Mouse (Mus musculus) frontal cortex, postnatal 14 days (tissue): ENCODE results near the gene Ptbp3.
"Not testable (repeated sequence)": the region's sequence is repeated elsewhere in the genome, so short reads cannot be mapped to it uniquely, and the experiment has no call there.

Experiments
- DNase-seq, 2 experiments: peaks; one replicate each; pipeline ENCODE4 v3.0.0; 2022; ENCODE audit warnings: low spot score in 2 of 2

The Ptbp3 gene

DNA sequence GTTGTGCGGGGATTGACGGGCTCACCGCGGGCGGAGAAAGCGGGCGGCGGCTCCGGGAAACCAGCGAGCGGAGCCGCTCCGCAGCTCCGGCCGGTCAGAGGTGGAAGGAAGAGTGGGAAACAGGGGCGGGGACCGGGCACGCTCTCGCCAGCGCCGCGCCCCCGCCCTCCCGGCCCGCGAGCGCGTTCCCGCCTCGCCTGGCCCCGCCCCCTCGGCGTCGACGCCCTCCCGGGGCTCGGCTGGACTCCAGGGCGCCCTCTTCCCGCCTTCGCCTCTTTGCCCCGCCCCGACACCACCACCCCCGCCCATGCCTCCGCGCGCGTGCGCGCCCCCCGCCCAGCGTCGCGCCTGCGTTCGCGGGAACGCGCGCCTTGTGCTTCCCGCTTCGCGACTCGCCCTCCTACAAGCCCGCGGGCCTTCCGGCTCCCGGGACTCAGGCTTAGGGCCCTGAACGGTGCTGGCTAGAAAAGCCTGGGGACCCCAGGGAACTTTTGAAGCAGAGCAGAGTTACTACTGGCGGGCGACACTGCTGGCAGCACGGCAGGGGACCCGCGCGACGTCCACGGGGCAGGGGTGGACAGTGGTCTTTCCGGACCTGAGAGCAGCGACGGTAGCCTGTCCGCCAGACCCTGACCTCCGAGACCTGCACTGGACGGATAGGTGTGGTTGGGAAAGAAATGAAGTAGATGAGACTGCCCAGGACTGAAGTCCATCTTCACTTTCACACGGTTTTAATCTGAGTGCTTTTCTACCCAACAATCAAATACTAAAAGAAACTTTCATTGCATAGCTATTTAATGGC, at the start of gene Ptbp3:
Gene Ptbp3, minus strand, starts transcription at position 190 of the 802 bp plus-strand sequence.
- DNase-seq, result peak; percentile 71 to 77

DNA sequence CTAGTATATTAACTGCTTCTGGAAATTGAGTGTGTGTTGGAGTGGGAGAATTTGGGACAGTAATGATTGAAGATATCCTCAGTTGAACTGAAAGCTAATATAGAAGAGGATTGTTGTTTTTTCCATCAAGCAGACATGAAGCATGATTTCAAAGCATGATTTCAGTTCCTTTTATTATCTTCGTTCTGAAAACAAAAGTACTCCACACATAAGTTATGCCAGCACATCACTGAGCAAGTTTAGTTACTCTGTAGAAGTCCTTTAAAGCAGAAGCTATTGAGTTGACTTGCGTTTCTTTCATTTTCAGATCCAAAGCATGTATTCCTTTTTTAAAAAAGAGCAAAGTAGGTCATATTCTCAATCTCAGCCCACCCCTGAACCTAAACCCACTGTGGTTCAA, 47.4 kb upstream of the Ptbp3 start:
- no peak for DNase-seq

DNA sequence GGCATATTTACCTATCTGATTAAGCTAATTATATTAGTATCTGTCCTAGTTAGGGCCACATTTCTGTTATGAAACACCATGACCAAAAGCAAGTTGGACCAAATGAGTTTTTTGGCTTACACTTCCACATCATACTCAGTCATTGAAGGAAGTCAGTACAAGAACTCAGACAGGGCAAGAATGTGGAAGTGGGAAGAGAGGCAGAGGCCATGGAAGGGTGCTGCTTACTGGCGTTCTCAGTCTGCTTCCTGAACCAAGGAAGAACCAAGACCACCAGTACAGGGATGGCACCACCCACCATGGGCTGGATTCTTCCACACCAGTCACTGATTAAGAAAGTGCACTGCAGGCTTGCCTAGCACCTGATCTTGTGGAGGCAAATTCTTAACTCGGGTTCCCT, 45.5 kb upstream of the Ptbp3 start:
- DNase-seq, result no peak

GRCm38 (mm10) chr4:59587872-59588226, 38.7 kb upstream of the Ptbp3 start:
- no peak for DNase-seq

DNA sequence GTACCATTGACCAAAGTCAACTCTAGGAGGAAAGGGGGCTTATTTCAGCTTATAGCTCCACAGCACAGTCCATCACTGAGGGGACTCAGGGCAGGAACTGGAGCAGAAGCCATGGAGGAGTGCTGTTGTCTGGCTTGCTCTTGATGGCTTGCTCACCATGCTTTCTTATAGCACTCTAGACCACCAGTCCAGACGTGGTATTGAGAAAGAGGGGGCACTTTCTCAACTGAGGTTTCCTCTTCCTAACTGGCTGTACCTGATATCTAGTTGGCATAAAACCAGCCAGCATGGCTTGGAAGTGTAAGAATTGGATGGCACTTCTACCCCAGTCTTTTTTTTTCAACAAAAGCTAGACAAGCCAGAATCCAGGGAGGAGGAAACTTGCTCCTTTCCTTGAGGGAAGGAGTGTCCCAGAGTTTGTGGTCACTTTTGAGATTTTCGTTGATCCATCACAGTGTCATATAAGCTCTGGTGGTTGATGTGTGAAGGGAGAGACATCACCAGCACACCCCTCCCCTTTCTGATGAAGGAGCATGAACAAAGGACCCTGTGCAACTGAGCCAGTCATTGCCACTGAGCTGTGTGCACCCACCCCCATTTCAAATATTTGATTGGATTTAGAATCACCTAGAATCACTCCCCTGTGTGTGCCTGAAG, 38.2 kb upstream of the Ptbp3 start:
- DNase-seq, result no peak

GRCm38 (mm10) chr4:59585097-59585496, 35.9 kb upstream of the Ptbp3 start:
- DNase-seq, result no peak

DNA sequence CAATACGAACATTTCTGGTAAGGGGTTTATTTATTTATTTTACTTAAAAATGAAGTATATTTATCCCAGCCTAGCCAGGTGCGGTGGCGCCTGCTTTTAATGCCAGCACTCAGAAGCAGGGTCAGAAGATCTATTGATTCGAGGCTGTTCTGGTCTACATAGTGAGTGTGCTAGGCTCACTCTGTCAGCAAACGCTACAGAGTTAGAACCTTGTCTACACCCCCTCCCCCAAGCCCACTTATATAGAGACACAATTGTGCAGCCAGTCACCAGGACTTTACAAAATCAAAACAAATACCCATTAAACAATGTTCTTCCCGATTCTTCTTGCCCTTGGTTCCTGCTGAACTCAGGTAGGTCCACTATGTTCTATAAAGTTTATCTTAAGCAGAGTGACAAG, 33.0 kb upstream of the Ptbp3 start:
- no peak for DNase-seq

DNA sequence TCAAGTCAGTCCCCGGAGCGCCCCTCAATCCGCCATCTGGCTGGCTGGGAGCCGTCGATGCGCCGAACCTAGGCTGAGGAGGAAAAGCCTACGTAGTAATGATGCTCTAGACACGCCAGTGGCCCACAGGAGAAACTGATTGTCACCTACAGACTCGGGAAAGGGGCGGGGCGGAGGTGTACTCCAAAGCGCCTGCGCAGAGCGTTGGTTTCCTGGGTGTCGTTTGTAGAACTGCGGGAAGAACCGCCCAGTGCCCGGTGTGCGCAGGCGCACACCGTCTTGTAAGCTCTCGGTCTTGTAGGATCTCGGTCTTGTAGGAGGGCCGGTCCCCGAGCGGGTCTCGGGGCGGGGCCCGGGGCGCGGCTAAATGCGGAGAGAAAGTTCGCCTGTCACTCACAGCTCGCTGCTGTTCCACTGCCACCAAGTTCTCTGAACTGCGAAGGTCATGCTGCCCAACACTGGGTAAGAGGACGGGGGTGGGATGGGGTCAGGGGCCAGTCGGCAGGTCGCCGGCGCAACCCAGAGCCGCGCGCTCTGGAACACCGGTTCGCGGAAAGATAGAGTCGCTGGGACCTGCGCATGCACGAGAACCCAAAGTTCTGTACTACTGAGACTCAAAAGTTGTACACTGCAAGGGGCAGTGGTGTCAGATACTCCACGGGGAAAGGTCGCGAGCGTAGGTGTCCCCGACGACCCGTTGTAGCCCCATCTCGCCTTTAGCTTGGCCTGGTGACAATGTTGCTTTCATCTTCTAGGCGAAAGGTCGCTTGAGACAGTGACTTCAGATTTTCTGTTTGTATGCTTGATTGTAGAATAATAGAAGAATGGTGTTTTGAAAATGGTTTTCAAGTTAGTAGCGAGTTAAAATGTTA, 32.4 kb upstream of the Ptbp3 start, which contains the start of gene Hsdl2:
Gene Hsdl2, plus strand, starts transcription at position 250 of the 872 bp plus-strand sequence.
- DNase-seq, result peak; percentile 97 to 98

DNA sequence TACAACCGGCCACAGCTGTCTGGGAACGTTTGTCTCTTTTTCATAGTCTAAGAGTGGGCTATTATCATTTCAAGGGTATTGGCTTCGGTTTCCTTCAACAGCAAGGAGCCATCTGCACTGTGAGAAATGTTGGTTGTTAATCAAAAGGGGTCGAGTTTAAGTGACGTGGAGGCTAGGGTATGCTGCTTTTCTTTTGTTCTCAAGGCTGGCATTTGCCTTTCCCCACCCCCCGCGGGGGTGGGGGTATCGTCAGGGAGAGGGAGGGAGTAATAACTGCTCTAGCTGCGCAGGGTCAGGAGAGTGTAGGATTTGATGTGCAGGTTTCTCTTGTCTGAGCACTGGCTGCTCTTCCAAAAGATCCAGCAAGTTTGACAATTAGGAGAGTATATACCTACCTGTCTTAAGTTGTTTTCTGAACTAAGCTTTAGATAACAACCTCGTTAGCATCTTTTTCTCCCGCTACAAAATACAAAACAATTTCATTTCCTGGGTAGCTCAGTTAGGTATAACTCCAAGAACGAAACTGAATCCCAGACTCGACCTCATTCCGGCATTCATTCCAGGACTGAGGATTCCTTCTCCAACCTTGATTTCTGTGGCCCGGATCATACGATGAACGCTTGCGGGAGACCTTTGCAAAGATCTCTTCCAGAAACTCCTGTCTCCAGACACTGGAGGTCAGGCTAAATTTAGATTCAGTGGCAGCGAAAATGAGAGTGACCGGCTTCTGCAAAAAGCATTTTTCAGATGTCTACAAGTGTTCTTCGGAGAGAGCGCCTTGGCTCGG, 31.5 kb upstream of the Ptbp3 start:
- peak in 1 of 2 experiments; percentile 7 for DNase-seq

- DNase-seq, result no peak
These were observed 26.2 kb upstream of the Ptbp3 start for GRCm38 (mm10) chr4:59575184-59575958.

DNA sequence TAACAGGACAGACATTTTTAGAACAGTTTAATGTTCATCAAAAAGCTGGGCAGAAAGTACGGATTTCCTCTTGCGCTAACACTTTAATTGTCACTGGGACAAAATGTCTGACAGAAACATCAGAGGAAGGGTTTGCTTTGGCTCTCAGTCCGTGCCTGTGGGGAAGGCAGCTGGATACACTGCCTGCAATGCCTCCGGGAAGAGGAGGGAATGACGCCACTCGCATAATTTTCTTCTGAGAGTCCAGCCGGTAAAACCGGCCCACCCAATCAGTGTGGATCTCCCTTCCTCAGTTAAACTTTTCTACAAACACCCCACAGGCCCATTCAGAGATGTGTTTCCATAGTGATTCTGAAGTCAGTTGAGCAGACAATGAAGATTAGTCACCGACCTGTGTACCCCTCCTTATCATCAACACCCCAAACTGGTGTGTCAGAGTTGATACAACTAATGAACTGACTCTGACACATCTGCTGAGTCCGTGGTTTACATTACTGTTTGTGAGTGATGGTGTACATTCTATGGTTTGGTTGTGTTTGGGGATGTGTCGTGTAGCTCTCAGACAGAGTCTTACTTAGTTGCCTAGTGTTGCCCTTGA, 23.5 kb upstream of the Ptbp3 start:
- no peak for DNase-seq

DNA sequence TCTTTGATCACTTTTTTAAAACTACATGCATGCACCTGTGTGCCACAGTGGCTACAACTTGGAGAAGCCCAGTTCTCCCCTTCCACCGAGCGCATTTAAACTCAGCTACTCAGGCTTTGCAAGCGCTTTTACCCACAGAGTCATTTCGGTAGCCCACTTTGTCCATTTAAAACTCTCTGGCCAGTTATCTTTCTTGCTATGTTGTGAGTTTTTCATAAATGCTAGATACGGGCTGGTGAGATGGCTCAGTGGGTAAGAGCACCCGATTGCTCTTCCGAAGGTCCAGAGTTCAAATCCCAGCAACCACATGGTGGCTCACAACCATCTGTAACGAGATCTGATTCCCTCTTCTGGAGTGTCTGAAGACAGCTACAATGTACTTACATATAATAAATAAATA, 21.4 kb upstream of the Ptbp3 start:
- DNase-seq, result not testable (repeated sequence)

DNA sequence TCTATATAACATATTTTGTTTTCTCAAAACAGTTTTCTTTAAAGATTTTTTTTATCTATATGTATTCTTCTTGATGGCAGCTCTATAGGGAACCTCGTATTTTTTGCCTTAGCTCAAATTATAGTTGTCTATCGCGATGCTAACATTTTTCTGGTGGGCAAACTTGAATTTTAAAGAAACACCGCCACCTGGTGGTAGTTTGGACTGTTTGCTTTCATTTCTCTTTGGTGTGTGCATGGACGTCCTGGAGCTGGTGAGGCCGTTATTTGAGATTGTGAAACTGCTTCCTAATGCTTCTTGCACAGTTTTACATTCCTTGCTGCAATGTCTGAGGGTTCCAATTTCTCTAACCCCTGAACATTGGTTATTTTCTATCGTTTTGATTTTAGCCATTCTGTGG, 20.4 kb upstream of the Ptbp3 start:
- DNase-seq, result peak in 1 of 2 experiments; percentile 67

GRCm38 (mm10) chr4:59567576-59568260, 18.6 kb upstream of the Ptbp3 start:
- DNase-seq, result no peak

DNA sequence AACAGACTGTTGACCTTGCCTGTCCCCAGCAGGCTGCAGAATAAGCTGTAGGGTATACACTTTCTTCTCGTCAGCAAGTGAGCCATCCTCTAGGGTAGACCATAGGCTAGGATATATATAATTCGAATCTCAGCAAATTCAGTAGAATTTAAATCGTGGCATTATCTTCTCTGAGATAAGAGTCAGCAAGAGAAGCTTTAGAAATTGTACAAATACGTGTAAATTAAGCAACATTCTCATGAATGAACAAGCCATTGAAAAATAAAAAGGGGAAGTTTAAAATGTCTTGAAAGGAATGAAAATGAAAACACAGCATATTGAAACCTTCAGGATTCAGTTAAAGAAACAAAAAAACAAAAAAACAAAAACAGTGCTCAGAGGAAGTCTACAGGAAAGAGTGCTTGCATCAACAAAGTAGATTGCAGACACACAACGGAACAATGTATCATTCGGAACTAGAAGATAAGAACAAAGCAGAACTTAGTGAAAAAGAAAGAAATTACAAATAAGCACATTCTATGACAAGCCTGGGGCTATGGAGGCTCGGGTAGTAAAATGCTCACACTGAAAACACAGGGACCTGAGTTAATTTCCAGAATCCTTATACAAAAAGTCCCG, 16.5 kb upstream of the Ptbp3 start:
- DNase-seq, result no peak

- DNase-seq, result no peak
These were observed 15.0 kb upstream of the Ptbp3 start for GRCm38 (mm10) chr4:59564128-59564527.

GRCm38 (mm10) chr4:59560141-59560540, 11.0 kb upstream of the Ptbp3 start:
- DNase-seq, result no peak

DNA sequence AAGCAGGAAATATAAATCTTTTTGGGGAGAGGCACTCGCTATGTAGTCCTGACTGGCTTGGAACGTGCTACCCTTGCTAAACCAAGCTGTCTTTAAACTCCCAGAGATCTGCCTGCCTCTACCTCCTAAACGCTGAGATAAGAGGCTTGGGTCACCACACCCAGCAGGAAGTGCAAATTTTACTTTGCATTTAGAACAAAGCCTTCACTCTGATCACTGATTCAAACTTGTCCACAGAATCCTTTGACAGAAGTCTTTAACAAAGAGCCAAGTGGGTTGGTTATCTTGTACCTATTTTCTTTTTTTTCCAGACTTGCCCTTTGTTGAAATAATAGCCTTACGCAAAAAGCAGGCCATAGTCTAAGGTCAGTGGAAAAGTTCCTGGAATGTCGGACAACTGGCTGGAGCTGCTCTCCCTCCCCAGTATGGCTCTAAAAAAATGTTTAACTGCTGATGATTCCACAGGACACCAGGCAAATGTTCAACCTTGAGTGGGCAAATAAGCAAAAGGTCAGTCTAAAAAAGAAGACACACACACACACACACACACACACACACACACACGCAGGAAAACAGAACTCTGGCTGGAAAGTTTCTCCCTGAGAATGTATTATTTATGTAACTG, 9.0 kb upstream of the Ptbp3 start:
- no peak for DNase-seq

GRCm38 (mm10) chr4:59557343-59557742, 8.2 kb upstream of the Ptbp3 start:
- not testable (repeated sequence) for DNase-seq
